Comparison of ENCODE assay signal across 24 mouse cellular contexts in genomic region chr11:58081716-58082115, GRCm38 (mm10). TPM values are rescaled to one million over a fixed set of nuclear protein-coding genes. Genes with fewer than 3 reads are reported as not detected.
DNase-seq lines count a peak whose midpoint lies in the region; ATAC-seq lines count a peak whose summit lies in the region.
"Had no signal": no experiment of that assay in that cellular context is flagged by ENCODE, and none has a peak within 500 bp of the region (broad histone marks: within the 10 kb centered on the region; RNA-seq: fewer than 3 reads in every experiment).

No protein-coding gene starts in this region.

- peak; percentile 73 for DNase-seq in cerebellum, adult 11-12 months
- DNase-seq in cerebellum, postnatal 14 days, result no peak
- DNase-seq in cerebellum, adult 9-10 months, result peak; percentile 73
- no peak for DNase-seq in cerebellum, postnatal 10 days
- DNase-seq in brain, adult 2 months (ENCODE audit: low read depth, low spot score), result peak; percentile 85
- no peak for DNase-seq in gastrocnemius, adult 18-20 months (ENCODE audit: low spot score)
- DNase-seq: adrenal gland, adult 2 months; adrenal gland, postnatal 14 days; B cell, adult 2 months; embryo, embryonic 11 days; gastrocnemius, adult 2 months; gastrocnemius, postnatal 14 days; heart, adult 11 months; kidney, adult 11 months; kidney, adult 8-10 months had no signal

- ATAC-seq in erythroblast, adult 5-6 weeks (replicated peaks; ENCODE audit: low FRiP score, poor library complexity, severe bottlenecking), result no peak
- ATAC-seq: forebrain, embryonic 13.5 days; forebrain, embryonic 16.5 days; hindbrain, embryonic 16.5 days; intestine, embryonic 15.5 days had no signal

RNA-seq across cellular contexts. Expression of gene Gm12248, which starts 11.2 kb away (rescaled TPM):
- total RNA-seq in erythroblast, adult 5-6 weeks (2015; ENCODE audit: low replicate concordance), result not detected in 2 replicates
- not detected in 2 replicates for total RNA-seq in erythroblast, adult 5-6 weeks (2017; ENCODE audit: low replicate concordance)
- not detected for total RNA-seq in gastrocnemius, adult 18-20 months (2021)
- total RNA-seq: gastrocnemius, adult 2 months; gastrocnemius, postnatal 14 days; gastrocnemius, postnatal 4 days; heart, adult 8-10 months; heart, postnatal 25 days; hematopoietic stem cell, adult 5-6 weeks had no signal

RNA-seq across cellular contexts. Expression of gene Cnot8, which starts 22.2 kb away (rescaled TPM):
- 17.8 and 22.3 TPM in 2 replicates for total RNA-seq in erythroblast, adult 5-6 weeks (2015; ENCODE audit: low replicate concordance)
- total RNA-seq in erythroblast, adult 5-6 weeks (2017; ENCODE audit: low replicate concordance), result 24.5 and 26.5 TPM in 2 replicates
- 10 to 100 TPM; 32.2 to 33.1 TPM for total RNA-seq in gastrocnemius, adult 18-20 months (2021)

Comparison
In these comparisons a context has a peak if more than half of its experiments do, and no peak if none do; other contexts are left out.
1. DNase-seq: peak in cerebellum, adult 11-12 months (single experiment), cerebellum, adult 9-10 months (single experiment) and brain, adult 2 months (single experiment); none in cerebellum, postnatal 14 days (0 of 2), cerebellum, postnatal 10 days (0 of 2) and gastrocnemius, adult 18-20 months (single experiment).